Mouse (Mus musculus) forebrain, embryonic 14.5 days (tissue): ENCODE measurements at regions not wholly inside any gene's neighbourhood (a gene's known extent, or its start where the extent isn't known, plus 50 kb on each side); places are given as distances from the start of the nearest gene placed in this dataset.

ENCODE experiments used
- ATAC-seq: fragments of 200-750 bp; cut with Nextera tagmentation; 2 replicates; pipeline ENCODE4 v1.8.0; 2017; ENCODE audit warnings: mild to moderate bottlenecking, moderate library complexity
- DNase-seq: peaks from one replicate; pipeline ENCODE4 v3.0.0-alpha.2; 2015; ENCODE audit warnings: low spot score
- H3K27ac ChIP-seq: fragments of 300-500 bp; sonication (generic); 2 replicates; pipeline ENCODE4 v1.5.1; 2014; ENCODE audit warnings: low read depth, mild to moderate bottlenecking, control low read depth, low read length, moderate library complexity
- H3K27me3 ChIP-seq: fragments of 300-500 bp; sonication (generic); replicated peaks from 2 replicates; pipeline ENCODE4 v1.6.1; 2014; ENCODE audit warnings: low read length, control low read depth, mixed read lengths; ENCODE audit not compliant: control insufficient read depth, insufficient read depth
- H3K36me3 ChIP-seq: fragments of 300-500 bp; sonication (generic); 2 replicates; pipeline ENCODE4 v1.6.1; 2014; ENCODE audit warnings: low read length, control low read depth; ENCODE audit not compliant: control insufficient read depth, insufficient read depth
- H3K4me1 ChIP-seq: fragments of 300-500 bp; sonication (generic); 2 replicates; pipeline ENCODE4 v1.6.1; 2014; ENCODE audit warnings: antibody characterized with exemption, low read length, control low read depth; ENCODE audit not compliant: control insufficient read depth, insufficient read depth
- H3K4me2 ChIP-seq: fragments of 300-500 bp; sonication (generic); 2 replicates; pipeline ENCODE4 v1.6.1; 2014; ENCODE audit warnings: mild to moderate bottlenecking, control low read depth, low read length
- H3K4me3 ChIP-seq: fragments of 300-500 bp; sonication (generic); 2 replicates; pipeline ENCODE4 v1.5.1; 2014; ENCODE audit warnings: low read depth, low read length, control low read depth
- H3K9ac ChIP-seq: fragments of 300-500 bp; sonication (generic); 2 replicates; pipeline ENCODE4 v1.6.1; 2014; ENCODE audit warnings: mild to moderate bottlenecking, low read length, control low read depth, moderate library complexity
- H3K9me3 ChIP-seq: fragments of 300-500 bp; sonication (generic); replicated peaks from 2 replicates; pipeline ENCODE4 v1.6.1; 2016; ENCODE audit warnings: low read length, control low read depth, mixed read lengths; ENCODE audit not compliant: control insufficient read depth
- WGBS: fragments of 180-500 bp; shearing (Covaris S2); extraction: QIAGEN DNeasy Blood & Tissue Kit; methylation state at CpG from one replicate; pipeline ENCODE4 v1.1.7; 2014; 5-methylcytosine and 5-hydroxymethylcytosine counted together

DNA sequence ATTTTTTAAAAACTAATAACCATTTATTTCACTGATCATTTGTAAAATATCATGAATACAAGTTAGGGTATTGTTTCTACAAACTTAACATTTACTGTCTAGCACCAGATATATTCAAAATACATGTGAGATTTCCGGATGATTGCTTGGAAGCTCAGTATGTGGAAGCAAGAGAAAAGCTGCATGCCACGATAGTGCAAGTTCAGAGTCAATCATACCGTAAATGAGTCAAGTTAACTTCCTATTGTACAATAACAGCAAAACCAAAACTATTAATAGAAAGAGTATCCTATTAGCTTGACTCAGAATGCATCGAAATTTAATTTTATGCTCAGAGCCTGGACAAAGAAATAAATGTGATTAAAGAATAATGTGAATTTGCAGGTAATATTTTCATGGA, 1284.6 kb upstream of the Cited2 start:
- Histone ChIP-seq H3K4me2 (no peak overlapping the region), H3K27ac (no peak overlapping the region), H3K36me3 (no peaks in the 10 kb centered on the region), H3K27me3 (no peaks in the 10 kb centered on the region), H3K9ac (no peak overlapping the region), H3K4me3 (no peak overlapping the region), H3K9me3 (no peaks in the 10 kb centered on the region), H3K4me1 (0 out of 2 replicates have a peak, but pooled peaks cover 5% of the 10 kb centered on the region)
- no peak for DNase-seq
- ATAC-seq: no peak
- WGBS: 91% methylated on average over 4 of the region's 4 CpGs

DNA sequence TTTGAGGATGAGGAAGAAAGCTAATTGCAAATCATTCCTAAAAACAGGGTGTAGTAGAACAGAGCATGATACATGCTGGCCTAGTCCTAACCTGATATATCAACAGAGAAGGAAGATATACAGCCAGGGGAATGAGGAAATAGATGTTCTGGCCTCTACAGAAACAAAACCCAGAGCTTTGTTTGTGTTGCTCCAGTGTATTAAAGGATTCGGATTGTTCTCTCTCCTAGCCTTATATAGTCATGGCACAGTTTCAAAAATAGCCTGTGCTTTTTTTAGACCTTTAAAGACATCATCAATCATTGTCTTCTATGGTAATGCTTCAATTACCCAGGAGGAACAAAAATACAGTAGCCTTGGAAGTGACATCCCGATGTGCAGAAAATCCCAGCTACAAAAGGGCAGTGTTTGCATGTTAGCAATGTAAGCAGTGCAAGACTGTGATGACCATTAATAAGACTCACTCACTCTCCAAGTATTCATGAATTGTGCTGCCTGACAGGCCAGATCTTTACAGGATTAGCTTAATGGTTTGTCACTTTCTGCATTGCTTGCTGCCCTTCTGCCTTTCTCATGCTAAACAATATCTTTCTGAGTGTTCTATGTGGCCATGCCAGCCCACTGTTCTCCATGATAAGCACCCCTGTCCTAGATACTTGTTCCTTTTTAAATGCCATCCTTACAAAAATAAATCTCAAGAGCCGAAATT, 1281.9 kb upstream of the Cited2 start:
- Histone ChIP-seq H3K36me3 (no peaks in the 10 kb centered on the region), H3K4me1 (0 out of 2 replicates have a peak, but pooled peaks cover 5% of the 10 kb centered on the region), H3K4me2 (no peak overlapping the region), H3K27ac (peak overlapping the region; percentile 74), H3K4me3 (no peak overlapping the region), H3K9me3 (no peaks in the 10 kb centered on the region), H3K9ac (no peak overlapping the region), H3K27me3 (no peaks in the 10 kb centered on the region)
- 28% methylated on average over 3 of the region's 3 CpGs for WGBS
- ATAC-seq: peak; percentile 84
- peak; percentile 61 for DNase-seq

DNA sequence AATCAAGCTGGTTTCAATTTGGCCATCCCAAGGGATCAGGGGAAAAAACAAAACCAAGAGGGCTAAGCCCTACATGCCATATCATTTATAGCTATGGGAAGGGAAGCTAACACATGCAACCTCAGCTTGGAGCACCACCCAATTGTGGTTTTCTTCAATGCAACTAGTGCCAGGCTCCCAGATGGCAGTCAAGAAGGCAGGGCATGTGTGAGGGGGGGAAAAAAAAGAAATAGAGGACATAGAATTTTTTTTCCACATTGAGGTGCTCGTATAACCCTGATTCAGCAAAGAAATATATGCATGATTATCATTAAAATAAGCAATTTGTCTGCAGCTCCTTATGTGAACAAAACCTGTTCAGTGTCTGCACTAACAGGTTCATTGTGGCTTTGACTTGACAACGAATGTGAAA, 1281.4 kb upstream of the Cited2 start:
- Histone ChIP-seq H3K27ac (peak overlapping the region; percentile 74; the same call in 1 of the 2 replicates), H3K4me1 (0 out of 2 replicates have a peak, but pooled peaks cover 5% of the 10 kb centered on the region), H3K36me3 (no peaks in the 10 kb centered on the region), H3K9ac (no peak overlapping the region), H3K9me3 (no peaks in the 10 kb centered on the region), H3K4me2 (no peak overlapping the region), H3K4me3 (no peak overlapping the region), H3K27me3 (no peaks in the 10 kb centered on the region)
- ATAC-seq (peak; percentile 90), DNase-seq (peak; percentile 82)
- WGBS: 12% methylated on average over 2 of the region's 2 CpGs

DNA sequence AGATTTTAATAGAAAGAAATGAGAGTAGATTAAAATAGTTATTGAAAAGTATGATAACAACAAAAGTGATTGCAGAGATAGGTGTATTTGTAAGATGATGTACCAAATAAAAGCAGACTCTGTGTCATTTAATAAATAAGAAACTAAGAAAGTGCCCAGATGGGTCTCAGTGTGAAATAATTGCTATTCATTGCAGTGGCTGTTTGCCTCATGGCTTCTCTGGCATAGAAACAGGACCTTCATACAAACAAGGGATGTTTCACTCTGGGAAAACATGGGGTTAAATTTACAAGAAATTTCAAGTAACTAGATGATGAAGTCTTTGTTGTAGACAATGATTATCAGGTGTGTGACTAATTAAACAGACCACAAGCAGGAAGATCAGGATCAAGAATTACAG, 1279.1 kb upstream of the Cited2 start:
- Histone ChIP-seq H3K4me2 (no peak overlapping the region), H3K27ac (no peak overlapping the region), H3K27me3 (no peaks in the 10 kb centered on the region), H3K9ac (no peak overlapping the region), H3K9me3 (no peaks in the 10 kb centered on the region), H3K4me1 (0 out of 2 replicates have a peak, but pooled peaks cover 5% of the 10 kb centered on the region), H3K4me3 (no peak overlapping the region), H3K36me3 (no peaks in the 10 kb centered on the region)
- DNase-seq (no peak), ATAC-seq (no peak)

DNA sequence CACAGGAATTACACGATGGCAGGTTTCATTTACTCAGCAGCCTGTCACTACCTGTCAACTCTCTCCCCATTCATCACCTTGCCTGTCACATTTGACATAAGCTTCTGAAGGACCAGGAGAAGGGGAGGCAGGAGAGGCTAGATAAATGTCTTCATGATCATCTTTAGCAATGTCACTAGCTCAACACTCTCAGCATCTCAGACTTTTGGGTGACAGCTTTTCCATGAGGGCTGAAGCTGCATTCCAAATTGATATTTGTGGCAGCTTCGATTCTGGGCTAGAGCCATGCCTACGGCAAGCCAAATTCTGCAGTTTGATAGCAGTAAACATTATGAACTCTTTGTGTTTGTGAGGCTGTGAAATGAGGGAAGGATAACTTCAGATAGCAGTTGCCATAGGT, 1255.1 kb upstream of the Cited2 start:
- H3K9ac ChIP-seq: no peak overlapping the region
- ATAC-seq: no peak
- WGBS: 69% methylated on average over 3 of the region's 3 CpGs

DNA sequence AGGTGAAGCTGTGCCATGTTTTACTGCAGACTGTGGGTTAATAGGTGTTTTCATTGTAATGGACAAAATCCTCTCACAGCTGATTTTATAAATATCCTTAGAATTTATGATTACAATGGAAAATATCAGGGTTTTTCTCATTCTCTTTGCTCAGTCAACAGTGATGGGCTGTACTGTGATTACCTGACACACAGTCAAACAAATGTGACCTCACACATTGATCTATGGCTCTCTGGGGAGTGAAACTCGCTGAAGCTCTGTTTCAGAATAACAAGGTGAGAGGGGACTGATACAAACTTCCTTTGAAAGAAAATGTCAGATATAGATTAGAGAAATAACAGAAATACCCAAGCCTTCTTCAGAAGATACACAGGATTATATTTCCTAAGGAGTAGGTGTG, 1253.3 kb upstream of the Cited2 start:
- 65% methylated on average over 1 of the region's 1 CpGs for WGBS
- Histone ChIP-seq H3K9ac (no peak overlapping the region), H3K27ac (no peak overlapping the region), H3K9me3 (no peaks in the 10 kb centered on the region), H3K4me1 (no peaks in the 10 kb centered on the region), H3K4me2 (no peak overlapping the region), H3K36me3 (no peaks in the 10 kb centered on the region), H3K27me3 (no peaks in the 10 kb centered on the region), H3K4me3 (no peak overlapping the region)
- no peak for DNase-seq
- no peak for ATAC-seq

More for the DNA sequence above, 1255.1 kb upstream of the Cited2 start:
- Histone ChIP-seq H3K4me1 (no peaks in the 10 kb centered on the region), H3K4me3 (no peak overlapping the region), H3K27ac (no peak overlapping the region), H3K27me3 (no peaks in the 10 kb centered on the region), H3K9me3 (no peaks in the 10 kb centered on the region), H3K4me2 (no peak overlapping the region), H3K36me3 (no peaks in the 10 kb centered on the region)
- peak; percentile 38 for DNase-seq

DNA sequence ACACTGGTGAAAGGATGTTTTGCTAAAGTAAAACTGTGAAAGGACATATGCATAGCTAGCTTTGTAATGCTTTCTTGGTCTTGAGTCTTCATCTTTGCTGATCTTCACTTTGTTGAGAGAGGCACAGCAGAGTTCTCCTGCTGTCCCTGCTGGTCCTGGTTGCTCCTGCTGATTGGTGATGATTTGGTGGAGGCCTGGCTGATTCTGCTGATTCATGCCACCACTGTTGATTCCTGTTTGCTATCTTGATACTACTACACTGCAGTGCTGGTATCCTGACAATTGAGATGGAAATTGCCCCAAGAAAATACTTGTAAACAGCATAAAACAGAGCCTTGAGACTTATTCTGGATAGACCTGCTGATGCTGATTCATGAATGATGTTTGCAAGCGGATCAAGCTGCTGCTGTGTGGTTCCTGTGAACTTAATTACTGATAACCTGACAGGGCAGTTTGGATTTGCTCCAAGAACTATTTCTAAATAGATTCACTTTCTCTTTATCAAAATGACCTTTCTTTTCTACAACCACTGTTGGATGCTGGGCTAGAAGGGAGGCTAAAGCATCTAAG, 1249.0 kb upstream of the Cited2 start:
- H3K4me2 ChIP-seq: no peak overlapping the region
- H3K9ac ChIP-seq: no peak overlapping the region
- 72% methylated on average over 1 of the region's 1 CpGs for WGBS
- no peaks in the 10 kb centered on the region for H3K4me1 ChIP-seq
- no peak overlapping the region for H3K4me3 ChIP-seq
- H3K27me3 ChIP-seq: no peaks in the 10 kb centered on the region
- no peak overlapping the region for H3K27ac ChIP-seq
- no peak for ATAC-seq
- DNase-seq: no peak
- no peaks in the 10 kb centered on the region for H3K9me3 ChIP-seq
- no peaks in the 10 kb centered on the region for H3K36me3 ChIP-seq

DNA sequence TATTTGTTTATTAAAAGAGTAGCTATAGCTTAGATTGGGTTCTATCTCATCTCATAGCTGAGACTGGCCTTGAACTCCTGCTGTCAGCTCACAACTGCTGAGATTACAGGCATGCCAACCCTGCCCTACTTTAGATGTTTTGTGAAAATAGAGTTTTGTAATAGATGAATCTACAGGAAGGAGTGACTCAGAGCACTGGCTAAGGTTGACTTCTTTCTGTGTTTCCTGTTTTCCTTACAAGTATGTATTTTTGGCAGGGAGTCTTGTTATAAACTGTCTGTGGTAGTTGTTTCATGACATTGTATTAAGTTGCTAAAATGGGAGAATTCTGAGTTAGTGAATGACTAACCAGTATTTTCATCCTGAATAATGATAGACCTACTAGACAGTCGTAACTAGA, 1224.4 kb upstream of the Cited2 start:
- no peak overlapping the region for H3K4me2 ChIP-seq
- no peak for DNase-seq
- WGBS: 95% methylated on average over 1 of the region's 1 CpGs
- H3K36me3 ChIP-seq: no peaks in the 10 kb centered on the region
- H3K27ac ChIP-seq: no peak overlapping the region
- H3K27me3 ChIP-seq: no peaks in the 10 kb centered on the region
- H3K4me1 ChIP-seq: no peaks in the 10 kb centered on the region
- ATAC-seq: no peak
- no peak overlapping the region for H3K4me3 ChIP-seq
- no peak overlapping the region for H3K9ac ChIP-seq
- H3K9me3 ChIP-seq: no peaks in the 10 kb centered on the region

DNA sequence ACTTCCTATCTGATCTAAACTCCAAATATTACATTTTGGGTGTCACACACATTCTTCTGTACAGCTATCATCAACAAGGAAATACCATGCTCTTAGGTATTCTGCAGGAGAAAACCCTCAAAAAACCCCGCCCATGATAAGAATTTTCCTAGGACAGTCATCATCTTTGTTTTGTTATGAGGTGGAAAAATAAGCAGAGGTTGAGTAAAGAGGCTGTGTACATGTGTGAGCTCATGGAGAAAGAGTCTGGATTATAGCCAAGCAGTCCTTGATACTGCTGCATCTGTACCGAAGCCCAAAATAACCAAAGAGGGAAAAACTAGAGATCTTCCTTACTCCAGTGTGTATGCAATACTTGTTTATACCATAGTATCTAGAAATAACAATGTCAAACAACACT, 1215.3 kb upstream of the Cited2 start:
- DNase-seq: no peak
- no peak for ATAC-seq
- Histone ChIP-seq H3K27ac (no peak overlapping the region), H3K9ac (no peak overlapping the region), H3K4me2 (no peak overlapping the region), H3K27me3 (no peaks in the 10 kb centered on the region), H3K36me3 (no peaks in the 10 kb centered on the region), H3K4me1 (no peaks in the 10 kb centered on the region), H3K4me3 (no peak overlapping the region), H3K9me3 (no peaks in the 10 kb centered on the region)
- 83% methylated on average over 2 of the region's 2 CpGs for WGBS
